Mouse (Mus musculus) stomach, postnatal 0 days (tissue): Measurements from ENCODE around the gene Atp6v1a.

Experiments
- CTCF ChIP-seq: IDR thresholded peaks from 2 replicates; pipeline ENCODE4 v1.5.1; 2016; ENCODE audit warnings: antibody characterized with exemption, low read depth, mild to moderate bottlenecking, moderate library complexity
- EP300 ChIP-seq: optimal IDR thresholded peaks from 2 replicates; pipeline ENCODE3; 2016; ENCODE audit warnings: antibody characterized with exemption

- TF ChIP-seq CTCF, result peak; percentile 34
- TF ChIP-seq EP300, result no peak
Measured at GRCm38 (mm10) chr16:44141483-44141882, 2.0 kb upstream of the Atp6v1a start.
